Mouse (Mus musculus) G1E (cell line): ENCODE data around the gene Mettl27. TPM values are rescaled to one million over a fixed set of nuclear protein-coding genes. Genes with fewer than 3 reads are reported as not detected.

Experiments used
- ATAC-seq: 2 replicates; pipeline ENCODE4 v1.8.0; 2016; ENCODE audit warnings: mild to moderate bottlenecking; ENCODE audit not compliant: insufficient number of reproducible peaks, poor library complexity, low FRiP score, severe bottlenecking; ENCODE audit errors: extremely low read depth
- DNase-seq: peaks from one replicate; pipeline ENCODE4 v3.0.0; 2012; ENCODE audit warnings: low spot score
- H3K27me3 ChIP-seq: 2 replicates; pipeline ENCODE4 v1.6.1; 2012; ENCODE audit warnings: mild to moderate bottlenecking, low read length, inconsistent platforms; ENCODE audit not compliant: insufficient read depth
- H3K36me3 ChIP-seq: replicated peaks from 2 replicates; pipeline ENCODE3; 2012; ENCODE audit warnings: mild to moderate bottlenecking, inconsistent platforms
- H3K4me1 ChIP-seq: 2 replicates; pipeline ENCODE4 v1.6.1; 2012; ENCODE audit warnings: low read depth, low read length, inconsistent platforms, mixed read lengths; ENCODE audit not compliant: insufficient read depth
- H3K4me3 ChIP-seq: 2 replicates; pipeline ENCODE4 v1.5.1; 2012; ENCODE audit warnings: low read depth, mild to moderate bottlenecking, inconsistent platforms, low read length, moderate library complexity, mixed read lengths
- H3K9me3 ChIP-seq: replicated peaks from 2 replicates; pipeline ENCODE4 v1.6.1; 2012; ENCODE audit warnings: inconsistent platforms
- CTCF ChIP-seq: IDR thresholded peaks from 2 replicates; pipeline ENCODE4 v1.5.1; 2012; ENCODE audit warnings: low read depth, low read length, inconsistent platforms, mixed read lengths
- GATA1 ChIP-seq: IDR thresholded peaks from 2 replicates; pipeline ENCODE4 v1.6.1; 2012; ENCODE audit warnings: borderline replicate concordance, low read length, inconsistent platforms, mixed read lengths
- GATA2 ChIP-seq: IDR thresholded peaks from 2 replicates; pipeline ENCODE4 v1.6.1; 2012; ENCODE audit warnings: low read depth, low read length, inconsistent platforms, borderline replicate concordance
- POLR2AphosphoS5 ChIP-seq: IDR thresholded peaks from 2 replicates; pipeline ENCODE4 v1.6.1; 2012; ENCODE audit warnings: low read depth, low read length, inconsistent platforms; ENCODE audit not compliant: insufficient replicate concordance
- TAL1 ChIP-seq: conservative IDR thresholded peaks from 2 replicates; pipeline ENCODE4 v1.6.1; 2012; ENCODE audit warnings: low read depth, low read length, inconsistent platforms, mixed read lengths
- polyA plus RNA-seq: library from polyadenylated mRNA; stranded (reverse); fragments of >175 nt; gene quantifications from 2 replicates; pipeline ENCODE4 v1.2.3, GENCODE M21; 2012
- total RNA-seq, 2 experiments: library from RNA; stranded (forward) in 1 of 2; stranded (reverse) in 1 of 2; fragments of 200-1000 nt in 1 of 2; fragments of >200 nt in 1 of 2; fragmentation: Nextera tagmentation in 1 of 2; gene quantifications; 2 replicates each; pipeline ENCODE4 v1.2.3; 2014 to 2017

Gene Mettl27
- total and polyA plus RNA-seq, 3 experiments: 5.6 to 11.7 (median 6.6) TPM

DNA sequence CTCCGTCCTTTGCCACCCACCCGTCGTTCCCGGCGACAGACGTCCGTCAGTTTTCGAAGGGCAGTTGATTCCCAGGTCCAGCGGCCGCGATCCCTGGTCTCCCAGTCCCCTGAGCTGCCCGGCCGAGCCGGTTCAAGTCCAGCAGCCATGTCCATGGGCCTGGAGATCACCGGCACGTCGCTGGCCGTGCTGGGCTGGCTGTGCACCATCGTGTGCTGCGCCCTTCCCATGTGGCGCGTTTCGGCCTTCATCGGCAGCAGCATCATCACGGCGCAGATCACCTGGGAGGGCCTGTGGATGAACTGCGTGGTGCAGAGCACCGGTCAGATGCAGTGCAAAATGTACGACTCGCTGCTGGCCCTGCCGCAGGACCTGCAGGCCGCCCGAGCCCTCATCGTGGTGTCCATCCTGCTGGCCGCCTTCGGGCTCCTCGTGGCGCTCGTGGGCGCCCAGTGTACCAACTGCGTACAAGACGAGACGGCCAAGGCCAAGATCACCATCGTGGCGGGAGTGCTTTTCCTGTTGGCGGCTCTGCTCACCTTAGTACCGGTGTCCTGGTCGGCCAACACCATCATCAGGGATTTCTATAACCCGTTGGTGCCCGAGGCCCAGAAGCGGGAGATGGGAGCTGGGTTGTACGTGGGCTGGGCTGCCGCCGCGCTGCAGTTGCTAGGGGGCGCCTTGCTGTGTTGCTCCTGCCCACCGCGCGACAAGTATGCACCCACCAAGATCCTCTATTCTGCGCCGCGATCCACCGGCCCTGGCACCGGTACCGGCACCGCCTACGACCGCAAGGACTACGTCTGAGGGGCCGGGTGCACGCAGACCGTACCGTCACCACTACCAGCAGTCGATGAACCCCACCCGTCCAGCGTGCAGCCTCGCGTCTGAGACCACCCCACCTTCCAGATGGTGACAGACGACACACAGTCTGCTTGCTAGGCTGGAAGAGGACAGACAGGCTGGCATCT is 54.4 kb downstream of the Mettl27 start:
- ATAC-seq (no peak), DNase-seq (no peak)
- Histone ChIP-seq H3K4me3 (peak overlapping the region; percentile 36; the same call in 1 of the 2 replicates), H3K9me3 (peaks cover 13% of the 10 kb centered on the region), H3K27me3 (peaks cover 28% of the 10 kb centered on the region; the same call in 1 of the 2 replicates), H3K4me1 (peaks cover 76% of the 10 kb centered on the region), H3K36me3 (no peaks in the 10 kb centered on the region)
- TF ChIP-seq TAL1 (no peak), GATA1 (no peak), CTCF (no peak), GATA2 (no peak), POLR2AphosphoS5 (no peak)

DNA sequence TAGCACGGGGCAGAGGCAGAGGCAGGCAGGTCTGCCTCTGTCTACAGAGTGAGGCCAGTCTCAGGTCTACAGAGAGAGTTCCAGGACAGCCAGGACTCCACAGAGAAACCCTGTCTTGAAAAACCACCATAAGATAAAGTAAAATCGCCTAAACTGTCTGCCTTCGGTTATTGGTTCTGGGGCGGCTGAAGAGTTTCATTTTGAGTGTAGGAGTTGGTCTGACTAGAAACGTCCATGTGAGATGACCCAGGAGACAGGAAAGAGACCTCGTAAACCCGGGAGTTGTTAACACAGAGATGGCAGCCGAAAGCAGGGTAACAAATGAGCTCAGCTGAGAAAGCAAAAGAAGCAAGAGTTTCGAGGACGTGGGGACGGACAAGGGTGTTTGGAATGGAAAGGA is 57.0 kb downstream of the Mettl27 start:
- no peak for DNase-seq
- H3K4me1 ChIP-seq: peaks cover 69% of the 10 kb centered on the region
- no peaks in the 10 kb centered on the region for H3K36me3 ChIP-seq
- peaks cover 13% of the 10 kb centered on the region for H3K9me3 ChIP-seq
- peaks cover 28% of the 10 kb centered on the region; the same call in 1 of the 2 replicates for H3K27me3 ChIP-seq
- no peak overlapping the region for H3K4me3 ChIP-seq
- TF ChIP-seq GATA2: no peak
- no peak for TF ChIP-seq POLR2AphosphoS5
- TF ChIP-seq CTCF: no peak
- no peak for TF ChIP-seq TAL1
- no peak for TF ChIP-seq GATA1
- ATAC-seq: no peak

- DNase-seq (no peak), ATAC-seq (no peak)
- no peak for TF ChIP-seq TAL1
- TF ChIP-seq GATA1: no peak
- TF ChIP-seq POLR2AphosphoS5: no peak
- TF ChIP-seq CTCF: no peak
- TF ChIP-seq GATA2: no peak
- Histone ChIP-seq H3K36me3 (no peaks in the 10 kb centered on the region), H3K9me3 (peaks cover 13% of the 10 kb centered on the region), H3K4me3 (no peak overlapping the region), H3K27me3 (peaks cover 28% of the 10 kb centered on the region; the same call in 1 of the 2 replicates), H3K4me1 (peaks cover 63% of the 10 kb centered on the region)
Observed at GRCm38 (mm10) chr5:134989741-134990140, 57.6 kb downstream of the Mettl27 start.

Other genes starting within 250 kb of the Mettl27 start
- gene Limk1, start 243.8 kb upstream of the Mettl27 start, total RNA-seq (2014; fragmentation: Nextera tagmentation): 1.3 and 1.4 TPM in 2 replicates
- 1.3 and 1.5 TPM in 2 replicates for gene Limk1, start 243.8 kb upstream of the Mettl27 start, total RNA-seq (2017)
- gene Limk1, start 243.8 kb upstream of the Mettl27 start, polyA plus RNA-seq: 1.5 and 1.7 TPM in 2 replicates
- gene Eln, start 185.0 kb upstream of the Mettl27 start, total RNA-seq (2014; fragmentation: Nextera tagmentation): not detected in 2 replicates
- 0.06 and 0.22 TPM in 2 replicates for gene Eln, start 185.0 kb upstream of the Mettl27 start, total RNA-seq (2017)
- not detected in 2 replicates for gene Eln, start 185.0 kb upstream of the Mettl27 start, polyA plus RNA-seq
- not detected in 2 replicates for gene Tmem270, start 25.6 kb upstream of the Mettl27 start, total RNA-seq (2014; fragmentation: Nextera tagmentation)
- gene Tmem270, start 25.6 kb upstream of the Mettl27 start, total RNA-seq (2017): not detected in 2 replicates
- not detected in 2 replicates for gene Tmem270, start 25.6 kb upstream of the Mettl27 start, polyA plus RNA-seq
- 41.2 TPM in 1 of 2 replicates, not detected in the other for gene Cldn13, start 16.8 kb upstream of the Mettl27 start, total RNA-seq (2014; fragmentation: Nextera tagmentation)
- gene Cldn13, start 16.8 kb upstream of the Mettl27 start, total RNA-seq (2017): 1.9 and 2.3 TPM in 2 replicates
- gene Cldn13, start 16.8 kb upstream of the Mettl27 start, polyA plus RNA-seq: not detected in 2 replicates
- gene Cldn4, start 14.6 kb downstream of the Mettl27 start, total RNA-seq (2014; fragmentation: Nextera tagmentation): not detected in 2 replicates
- 0.06 and 0.22 TPM in 2 replicates for gene Cldn4, start 14.6 kb downstream of the Mettl27 start, total RNA-seq (2017)
- not detected in 2 replicates for gene Cldn4, start 14.6 kb downstream of the Mettl27 start, polyA plus RNA-seq
- not detected in 2 replicates for gene Cldn3, start 53.8 kb downstream of the Mettl27 start, total RNA-seq (2014; fragmentation: Nextera tagmentation)
- not detected in 2 replicates for gene Cldn3, start 53.8 kb downstream of the Mettl27 start, total RNA-seq (2017)
- gene Cldn3, start 53.8 kb downstream of the Mettl27 start, polyA plus RNA-seq: 0.87 and 0.98 TPM in 2 replicates
- 21.7 and 36.1 TPM in 2 replicates for gene Abhd11, start 76.8 kb downstream of the Mettl27 start, total RNA-seq (2014; fragmentation: Nextera tagmentation)
- gene Abhd11, start 76.8 kb downstream of the Mettl27 start, total RNA-seq (2017): 37.2 and 45.1 TPM in 2 replicates
- gene Abhd11, start 76.8 kb downstream of the Mettl27 start, polyA plus RNA-seq: 61.2 and 65.9 TPM in 2 replicates
- 3.1 and 4.1 TPM in 2 replicates for gene Stx1a, start 91.1 kb downstream of the Mettl27 start, total RNA-seq (2014; fragmentation: Nextera tagmentation)
- gene Stx1a, start 91.1 kb downstream of the Mettl27 start, total RNA-seq (2017): 2.9 and 3.3 TPM in 2 replicates
- gene Stx1a, start 91.1 kb downstream of the Mettl27 start, polyA plus RNA-seq: 5.6 and 5.9 TPM in 2 replicates
- 17.3 and 25.7 TPM in 2 replicates for gene Dnajc30, start 131.8 kb downstream of the Mettl27 start, total RNA-seq (2014; fragmentation: Nextera tagmentation)
- gene Dnajc30, start 131.8 kb downstream of the Mettl27 start, total RNA-seq (2017): 8.0 and 8.7 TPM in 2 replicates
- gene Dnajc30, start 131.8 kb downstream of the Mettl27 start, polyA plus RNA-seq: 51.3 and 67.6 TPM in 2 replicates
- gene Bud23, start 132.6 kb downstream of the Mettl27 start, total RNA-seq (2014; fragmentation: Nextera tagmentation): 67.0 and 73.0 TPM in 2 replicates
- gene Bud23, start 132.6 kb downstream of the Mettl27 start, total RNA-seq (2017): 79.3 and 110 TPM in 2 replicates
- gene Bud23, start 132.6 kb downstream of the Mettl27 start, polyA plus RNA-seq: 176 and 203 TPM in 2 replicates
- gene Vps37d, start 145.9 kb downstream of the Mettl27 start, total RNA-seq (2014; fragmentation: Nextera tagmentation): not detected in 2 replicates
- not detected in 2 replicates for gene Vps37d, start 145.9 kb downstream of the Mettl27 start, total RNA-seq (2017)
- gene Vps37d, start 145.9 kb downstream of the Mettl27 start, polyA plus RNA-seq: 0.41 and 0.72 TPM in 2 replicates
- gene Mlxipl, start 157.5 kb downstream of the Mettl27 start, total RNA-seq (2014; fragmentation: Nextera tagmentation): not detected in 2 replicates
- 0.06 and 0.22 TPM in 2 replicates for gene Mlxipl, start 157.5 kb downstream of the Mettl27 start, total RNA-seq (2017)
- not detected in 2 replicates for gene Mlxipl, start 157.5 kb downstream of the Mettl27 start, polyA plus RNA-seq
- 27.9 and 37.2 TPM in 2 replicates for gene Tbl2, start 217.3 kb downstream of the Mettl27 start, total RNA-seq (2014; fragmentation: Nextera tagmentation)
- gene Tbl2, start 217.3 kb downstream of the Mettl27 start, total RNA-seq (2017): 21.5 and 25.1 TPM in 2 replicates
- gene Tbl2, start 217.3 kb downstream of the Mettl27 start, polyA plus RNA-seq: 18.2 and 22.5 TPM in 2 replicates
- gene Bcl7b, start 235.9 kb downstream of the Mettl27 start, total RNA-seq (2014; fragmentation: Nextera tagmentation): 33.6 and 54.5 TPM in 2 replicates
- 23.5 and 27.9 TPM in 2 replicates for gene Bcl7b, start 235.9 kb downstream of the Mettl27 start, total RNA-seq (2017)
- 51.1 and 52.4 TPM in 2 replicates for gene Bcl7b, start 235.9 kb downstream of the Mettl27 start, polyA plus RNA-seq